Mouse (Mus musculus): ENCODE results near the gene Dppa4.

Gene Dppa4

DNA sequence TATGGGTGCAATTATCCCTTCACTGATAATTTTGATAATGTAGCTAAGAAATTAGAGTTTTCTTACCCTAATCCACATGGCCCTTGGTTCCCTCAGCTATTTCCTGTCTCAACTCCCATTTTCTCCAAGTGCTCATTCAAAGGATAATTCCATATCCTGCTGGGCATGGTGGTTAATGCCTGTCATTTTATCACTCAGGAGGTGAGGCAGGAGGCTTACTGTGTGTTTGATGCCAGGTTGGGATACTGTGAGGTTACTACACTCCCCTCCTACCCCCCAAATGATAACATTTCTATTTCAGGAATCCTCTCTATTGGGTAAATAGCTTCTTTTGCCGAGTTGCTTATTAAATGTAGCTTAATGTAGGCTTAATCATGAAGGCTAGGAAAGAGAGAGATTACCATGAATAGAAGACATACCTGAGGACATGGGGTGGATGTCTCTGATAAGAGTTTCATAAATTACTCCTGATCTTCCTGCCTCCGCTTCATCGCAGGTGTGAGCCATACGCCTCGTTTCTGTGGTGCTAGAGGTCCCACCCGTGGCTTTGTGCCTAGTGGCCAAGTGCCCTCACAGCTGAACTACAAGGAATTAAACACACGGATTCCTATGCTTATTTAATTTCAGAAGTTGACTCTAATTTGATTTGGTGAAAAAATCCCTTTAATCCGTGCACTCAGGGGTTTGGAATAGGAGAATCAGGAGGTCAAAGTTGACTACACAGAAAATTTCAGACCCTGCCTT lies 40.2 kb downstream of the Dppa4 start:
- ATAC-seq (ENCODE audit: low TSS enrichment): no peak

DNA sequence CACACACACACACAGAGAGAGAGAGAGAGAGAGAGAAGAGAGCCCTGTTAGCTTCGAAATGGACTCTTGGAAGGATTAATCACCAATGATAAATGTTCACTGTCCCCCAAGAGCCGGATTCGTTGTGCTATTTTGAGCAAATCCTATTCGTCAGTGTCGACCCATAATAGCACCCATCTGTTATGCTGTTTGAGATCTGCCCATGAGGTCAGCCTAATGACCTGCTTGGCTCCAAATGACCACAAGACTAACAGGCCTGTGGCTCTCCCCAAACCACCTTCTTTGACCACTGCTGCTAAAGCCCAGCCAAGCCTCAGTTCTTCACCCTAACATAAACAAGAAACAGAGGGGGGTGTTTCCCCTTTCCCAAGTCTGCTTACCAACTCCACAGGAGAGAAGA lies 43.4 kb downstream of the Dppa4 start:
- ATAC-seq (ENCODE audit: low TSS enrichment): no peak

GRCm38 (mm10) chr16:48328420-48328819 lies 44.9 kb downstream of the Dppa4 start:
- ATAC-seq (ENCODE audit: low TSS enrichment): no peak

GRCm38 (mm10) chr16:48331822-48332221 lies 48.3 kb downstream of the Dppa4 start:
- ATAC-seq (ENCODE audit: low TSS enrichment): no peak

DNA sequence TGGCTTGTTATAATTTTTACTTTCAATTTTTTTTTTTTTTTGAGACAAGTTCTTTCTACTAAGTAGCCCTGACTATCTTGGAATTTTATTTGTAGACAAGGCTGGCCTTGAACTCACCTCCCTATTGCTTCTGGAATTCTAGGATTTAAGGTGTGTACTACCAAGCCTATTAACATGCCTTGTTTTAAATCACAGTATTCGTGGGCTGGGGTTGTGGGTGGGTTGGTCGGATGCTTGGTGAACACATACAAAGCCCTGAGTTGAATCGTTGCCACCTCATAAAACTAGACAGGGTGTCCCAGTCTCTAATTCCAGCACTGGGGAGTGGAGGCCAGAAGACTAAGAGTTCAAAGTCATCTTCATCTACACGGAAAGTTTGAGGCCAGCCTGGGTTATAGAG lies 51.8 kb downstream of the Dppa4 start:
- ATAC-seq (ENCODE audit: low TSS enrichment): no peak

All from frontal cortex, adult (tissue).